Mouse (Mus musculus) C2C12 (cell line): ENCODE results near the gene Scarf2.

Experiments
- CEBPB ChIP-seq: IDR thresholded peaks from one replicate; pipeline ENCODE4 v1.6.1; 2011; ENCODE audit warnings: low read depth, mild to moderate bottlenecking, control low read depth, moderate library complexity
- CTCF ChIP-seq: IDR thresholded peaks from one replicate; pipeline ENCODE4 v1.5.1; 2011; ENCODE audit not compliant: control insufficient read depth, insufficient read depth, insufficient read length
- MAX ChIP-seq: IDR thresholded peaks from one replicate; pipeline ENCODE4 v1.6.1; 2011; ENCODE audit warnings: mild to moderate bottlenecking, control low read depth
- MYOD1 ChIP-seq: IDR thresholded peaks from one replicate; pipeline ENCODE4 v1.6.1; 2011; ENCODE audit warnings: low read depth; ENCODE audit not compliant: control insufficient read depth, insufficient read length
- MYOG ChIP-seq: IDR thresholded peaks from one replicate; pipeline ENCODE4 v1.6.1; 2011; ENCODE audit not compliant: control insufficient read depth, insufficient read length; ENCODE audit errors: extremely low read depth
- USF1 ChIP-seq: IDR thresholded peaks from one replicate; pipeline ENCODE4 v1.6.1; 2011; ENCODE audit warnings: low read depth, mild to moderate bottlenecking, control low read depth, moderate library complexity

DNA sequence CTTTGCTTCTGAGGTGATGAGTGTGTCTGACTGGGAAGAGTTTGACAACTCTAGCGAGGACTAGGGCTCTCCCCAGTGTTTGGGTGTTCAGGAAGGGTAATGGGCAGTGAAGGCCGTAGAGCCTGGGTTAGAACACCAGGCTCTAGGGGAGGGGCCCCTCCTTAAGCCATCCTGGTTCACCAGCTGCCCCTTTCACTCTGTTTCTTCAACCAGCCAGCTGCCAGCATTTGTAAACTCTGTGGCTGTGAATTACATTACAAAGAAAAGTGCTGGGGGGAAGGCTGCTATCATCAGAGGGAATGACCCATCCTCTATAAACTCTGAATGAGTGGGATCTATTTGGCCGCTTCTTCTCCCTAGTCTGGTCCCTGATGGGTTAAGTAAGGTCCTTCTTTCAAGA lies 4.4 kb upstream of the Scarf2 start:
- TF ChIP-seq CEBPB (no peak), CTCF (no peak), MYOG (no peak), MAX (no peak), MYOD1 (no peak), USF1 (no peak)
